Mouse (Mus musculus) forebrain, embryonic 15.5 days (tissue): ENCODE results near the gene Csnk2b. TPM values are rescaled to one million over a fixed set of nuclear protein-coding genes. Genes with fewer than 3 reads are reported as not detected.
A peak's percentile ranks its signal among the peaks of the same experiment; 100 is the strongest.

Experiments used
- ATAC-seq: fragments of 200-750 bp; cut with Nextera tagmentation; replicated peaks from 2 replicates; pipeline ENCODE4 v1.8.0; 2017; ENCODE audit warnings: mild to moderate bottlenecking, moderate TSS enrichment, moderate library complexity
- H3K27ac ChIP-seq: fragments of 300-500 bp; sonication (generic); replicated peaks from 2 replicates; pipeline ENCODE4 v1.5.1; 2015; ENCODE audit warnings: mild to moderate bottlenecking, inconsistent platforms
- H3K27me3 ChIP-seq: fragments of 300-500 bp; sonication (generic); 2 replicates; pipeline ENCODE4 v1.6.1; 2015; ENCODE audit warnings: inconsistent platforms
- H3K36me3 ChIP-seq: fragments of 300-500 bp; sonication (generic); 2 replicates; pipeline ENCODE4 v1.6.1; 2015; ENCODE audit warnings: mild to moderate bottlenecking, inconsistent platforms
- H3K4me1 ChIP-seq: fragments of 300-500 bp; sonication (generic); 2 replicates; pipeline ENCODE4 v1.6.1; 2015; ENCODE audit warnings: inconsistent platforms
- H3K4me2 ChIP-seq: fragments of 300-500 bp; sonication (generic); replicated peaks from 2 replicates; pipeline ENCODE4 v1.6.1; 2015; ENCODE audit warnings: mild to moderate bottlenecking, inconsistent platforms
- H3K4me3 ChIP-seq: fragments of 300-500 bp; sonication (generic); 2 replicates; pipeline ENCODE4 v1.5.1; 2015; ENCODE audit warnings: mild to moderate bottlenecking, inconsistent platforms
- H3K9ac ChIP-seq: fragments of 300-500 bp; sonication (generic); replicated peaks from 2 replicates; pipeline ENCODE4 v1.6.1; 2015; ENCODE audit warnings: mild to moderate bottlenecking, inconsistent platforms
- H3K9me3 ChIP-seq: fragments of 300-500 bp; sonication (generic); 2 replicates; pipeline ENCODE4 v1.6.1; 2016; ENCODE audit warnings: inconsistent platforms
- WGBS: fragments of 180-500 bp; shearing (Covaris S2); methylation state at CpG from one replicate; pipeline ENCODE4 v1.1.7; 2015; ENCODE audit warnings: mixed read lengths; 5-methylcytosine and 5-hydroxymethylcytosine counted together
- polyA plus RNA-seq: library from polyadenylated mRNA; unstranded; fragments of >200 nt; fragmentation: Nextera tagmentation; extraction: Ambion mirVana; gene quantifications from 2 replicates; pipeline ENCODE4 v1.2.1, GENCODE M21; 2015

Gene Csnk2b
- polyA plus RNA-seq, 1 experiment from 2014 or later: 309 TPM

DNA sequence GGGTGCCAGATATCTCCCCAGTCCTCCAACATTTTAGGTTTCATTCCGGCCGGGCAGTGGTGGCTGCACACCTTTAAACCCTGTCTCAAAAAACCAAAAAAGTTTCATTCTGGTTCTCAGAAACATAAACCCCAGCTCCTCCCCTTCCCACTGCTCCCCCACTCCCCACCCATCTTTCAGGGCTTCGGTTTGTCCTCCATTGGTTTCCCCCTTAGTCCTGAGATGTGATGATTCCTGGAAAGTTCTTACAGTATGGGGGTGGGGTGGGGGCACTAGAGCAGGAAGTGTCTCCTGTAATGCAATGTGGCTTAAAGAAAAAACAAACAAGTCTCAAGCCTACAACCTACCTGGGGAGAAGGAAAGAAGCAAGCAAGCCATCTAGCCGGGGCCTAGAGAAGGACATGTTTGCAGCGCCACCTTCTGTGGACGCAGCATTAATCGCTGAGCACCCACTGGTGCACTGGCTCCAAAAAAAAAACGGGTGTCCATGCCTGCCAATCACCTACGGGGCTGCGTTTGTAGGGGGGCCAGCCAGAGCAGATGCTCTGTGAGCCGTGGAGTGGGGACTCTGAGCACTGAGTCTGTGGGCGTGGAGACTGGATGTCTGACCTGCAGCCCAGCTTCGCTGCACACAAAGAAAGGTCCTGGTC is 16.0 kb downstream of the Csnk2b start:
- H3K9ac ChIP-seq: no peak overlapping the region; the same call in 1 of the 2 replicates
- H3K9me3 ChIP-seq: no peaks in the 10 kb centered on the region
- H3K27ac ChIP-seq: no peak overlapping the region; the same call in 1 of the 2 replicates
- peaks cover 6% of the 10 kb centered on the region for H3K4me1 ChIP-seq
- no peaks in the 10 kb centered on the region for H3K27me3 ChIP-seq
- 21% methylated on average over 13 of the region's 13 CpGs for WGBS
- peak; percentile 51 for ATAC-seq
- H3K36me3 ChIP-seq: peaks cover 27% of the 10 kb centered on the region
- H3K4me2 ChIP-seq: peak overlapping the region; percentile 31
- no peak overlapping the region for H3K4me3 ChIP-seq

DNA sequence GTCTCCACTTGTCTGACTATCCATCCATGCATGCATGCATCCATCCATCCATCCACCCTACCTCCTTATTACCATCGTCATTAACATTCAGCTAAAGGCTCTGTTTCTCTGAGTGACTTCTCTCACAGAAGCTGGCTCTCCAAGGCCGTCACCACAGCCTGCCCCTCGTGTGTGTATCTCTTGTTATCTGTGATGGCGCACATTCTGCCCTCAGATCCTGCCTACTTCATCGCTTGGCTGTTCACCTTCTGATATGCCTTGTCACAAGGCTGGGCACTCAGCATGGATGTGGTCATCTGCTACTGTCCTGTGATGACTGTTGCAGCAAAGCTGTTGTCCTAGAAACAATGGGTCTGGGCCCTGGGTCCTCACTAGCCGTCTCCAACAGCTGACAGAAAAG is 17.1 kb downstream of the Csnk2b start:
- no peak overlapping the region for H3K4me3 ChIP-seq
- no peaks in the 10 kb centered on the region for H3K27me3 ChIP-seq
- no peak overlapping the region for H3K9ac ChIP-seq
- no peak overlapping the region for H3K4me2 ChIP-seq
- no peak overlapping the region for H3K27ac ChIP-seq
- H3K36me3 ChIP-seq: peaks cover 38% of the 10 kb centered on the region
- H3K9me3 ChIP-seq: no peaks in the 10 kb centered on the region
- WGBS: 70% methylated on average over 6 of the region's 6 CpGs
- ATAC-seq: no peak
- H3K4me1 ChIP-seq: peaks cover 6% of the 10 kb centered on the region

DNA sequence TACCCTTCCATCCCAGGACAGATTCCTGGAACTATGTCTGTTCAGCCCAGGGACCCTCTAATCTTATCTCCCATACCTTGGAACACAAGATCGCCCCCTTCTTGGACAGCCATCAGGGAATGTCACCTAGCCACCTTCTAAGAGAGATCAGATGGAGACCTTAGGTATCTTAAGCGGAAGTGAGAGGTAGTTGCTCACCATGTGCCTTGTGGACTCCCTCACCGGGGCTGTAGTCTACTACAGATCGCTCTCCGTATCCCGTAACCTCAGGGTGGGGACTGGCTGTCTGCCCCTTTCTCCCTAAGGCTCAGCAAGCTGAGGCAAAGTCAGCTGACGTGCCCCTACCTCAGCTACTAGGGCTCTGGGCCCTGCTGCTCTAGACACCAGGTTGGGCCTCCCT is 17.8 kb downstream of the Csnk2b start:
- H3K9ac ChIP-seq: no peak overlapping the region
- H3K4me3 ChIP-seq: no peak overlapping the region
- no peak for ATAC-seq
- H3K36me3 ChIP-seq: peaks cover 45% of the 10 kb centered on the region
- no peak overlapping the region for H3K27ac ChIP-seq
- H3K9me3 ChIP-seq: no peaks in the 10 kb centered on the region
- 96% methylated on average over 7 of the region's 7 CpGs for WGBS
- H3K4me2 ChIP-seq: no peak overlapping the region
- peaks cover 6% of the 10 kb centered on the region for H3K4me1 ChIP-seq
- H3K27me3 ChIP-seq: no peaks in the 10 kb centered on the region

DNA sequence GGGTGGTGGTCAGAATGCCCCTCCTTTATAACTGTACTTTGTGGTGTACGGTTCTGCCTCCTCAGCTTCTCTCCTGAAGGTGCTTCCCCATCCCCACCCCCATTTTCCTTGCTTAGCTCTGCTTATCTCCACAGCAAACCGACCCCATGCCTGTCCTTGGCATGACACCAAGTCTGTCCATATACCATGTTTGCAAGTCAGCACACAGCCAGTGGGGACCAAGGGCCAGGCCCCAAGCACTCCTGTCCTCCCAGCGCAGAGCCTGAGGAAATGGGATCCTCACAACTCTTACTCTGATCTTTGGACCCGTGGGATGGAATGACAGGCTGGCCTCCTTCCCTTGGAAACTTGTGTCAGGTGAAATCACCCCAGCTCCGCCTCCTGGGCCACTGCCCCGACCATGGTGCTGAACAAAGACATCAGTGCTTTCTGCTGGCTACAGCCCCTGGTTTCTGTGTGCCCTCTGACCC is 18.6 kb downstream of the Csnk2b start:
- Histone ChIP-seq H3K27ac (no peak overlapping the region), H3K36me3 (peaks cover 51% of the 10 kb centered on the region), H3K4me1 (peaks cover 6% of the 10 kb centered on the region), H3K4me2 (no peak overlapping the region), H3K27me3 (no peaks in the 10 kb centered on the region), H3K4me3 (no peak overlapping the region), H3K9ac (no peak overlapping the region), H3K9me3 (no peaks in the 10 kb centered on the region)
- 75% methylated on average over 6 of the region's 6 CpGs for WGBS
- ATAC-seq: no peak

DNA sequence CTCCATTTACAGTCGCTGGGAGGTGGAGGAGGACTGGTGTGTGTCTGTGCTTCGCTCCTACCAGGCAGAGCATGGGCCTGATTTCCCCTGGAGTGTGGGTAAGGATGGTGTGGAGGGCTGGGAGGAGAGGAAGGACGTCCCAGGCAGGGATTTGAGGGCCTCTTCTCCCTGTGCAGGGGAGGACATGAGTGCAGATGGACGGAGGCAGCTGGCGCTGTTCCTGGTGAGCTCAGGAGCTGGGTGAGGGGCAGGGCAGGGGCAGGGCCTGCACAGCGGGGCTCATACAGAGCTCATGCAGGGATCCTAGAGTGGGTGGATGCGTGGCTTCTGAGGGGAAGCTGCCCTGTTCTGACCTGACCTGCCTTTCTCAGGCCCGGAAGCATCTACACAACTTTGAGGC is 19.6 kb downstream of the Csnk2b start:
- Histone ChIP-seq H3K36me3 (peaks cover 59% of the 10 kb centered on the region), H3K27me3 (no peaks in the 10 kb centered on the region), H3K9ac (no peak overlapping the region), H3K27ac (no peak overlapping the region), H3K4me1 (peaks cover 6% of the 10 kb centered on the region), H3K9me3 (no peaks in the 10 kb centered on the region), H3K4me2 (no peak overlapping the region), H3K4me3 (no peak overlapping the region)
- no peak for ATAC-seq
- WGBS: 76% methylated on average over 7 of the region's 8 CpGs

DNA sequence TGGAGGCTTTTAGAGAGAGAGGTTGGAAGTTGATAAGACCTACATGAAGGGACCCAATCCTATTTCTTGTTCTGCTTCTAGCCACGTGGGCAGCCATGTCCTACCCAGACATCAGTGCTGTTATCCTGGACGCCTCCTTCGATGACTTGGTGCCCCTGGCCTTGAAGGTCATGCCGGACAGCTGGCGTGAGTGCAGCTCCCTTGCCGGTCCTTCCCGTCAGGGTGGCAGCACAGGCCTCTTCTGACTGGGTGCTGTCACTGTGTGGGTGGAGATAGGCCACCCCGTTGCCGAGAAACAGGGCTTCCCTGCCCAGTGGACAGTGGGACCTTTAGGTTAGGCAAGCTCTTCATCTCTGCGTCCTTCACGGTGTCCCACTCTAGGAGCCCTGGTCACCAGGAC is 20.7 kb downstream of the Csnk2b start:
- Histone ChIP-seq H3K4me3 (no peak overlapping the region), H3K4me1 (peaks cover 4% of the 10 kb centered on the region), H3K4me2 (no peak overlapping the region), H3K9ac (no peak overlapping the region), H3K27ac (no peak overlapping the region), H3K36me3 (peaks cover 71% of the 10 kb centered on the region), H3K9me3 (no peaks in the 10 kb centered on the region), H3K27me3 (no peaks in the 10 kb centered on the region)
- ATAC-seq: no peak
- WGBS: 93% methylated on average over 11 of the region's 11 CpGs

DNA sequence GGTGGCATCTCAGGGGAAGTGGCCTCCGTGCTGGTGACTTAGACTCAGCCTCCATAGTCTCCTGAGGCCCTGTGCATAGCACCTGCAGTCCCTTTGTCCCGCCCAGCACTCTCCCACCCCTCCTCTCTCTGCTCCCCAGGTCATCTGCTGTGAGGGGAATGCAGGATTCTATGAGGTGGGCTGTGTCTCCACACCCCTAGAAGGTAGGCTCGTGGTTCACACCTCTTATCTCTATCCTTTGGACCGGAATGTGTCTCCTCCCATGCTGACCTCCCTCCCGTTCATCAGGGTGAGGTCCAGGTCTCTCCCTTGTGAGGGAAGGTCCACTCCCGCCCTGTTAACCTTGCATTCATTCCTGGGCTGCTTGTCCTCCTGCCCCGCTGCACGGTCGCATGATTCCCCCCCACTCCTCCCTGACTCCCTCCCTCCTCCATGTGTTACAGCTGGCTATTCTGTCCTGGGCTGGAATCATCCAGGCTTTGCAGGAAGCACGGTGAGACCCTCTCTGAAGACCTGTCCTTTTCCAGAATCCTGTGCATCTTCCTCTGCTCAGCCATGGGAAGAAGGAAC is 21.6 kb downstream of the Csnk2b start:
- no peak overlapping the region for H3K9ac ChIP-seq
- 75% methylated on average over 10 of the region's 10 CpGs for WGBS

DNA sequence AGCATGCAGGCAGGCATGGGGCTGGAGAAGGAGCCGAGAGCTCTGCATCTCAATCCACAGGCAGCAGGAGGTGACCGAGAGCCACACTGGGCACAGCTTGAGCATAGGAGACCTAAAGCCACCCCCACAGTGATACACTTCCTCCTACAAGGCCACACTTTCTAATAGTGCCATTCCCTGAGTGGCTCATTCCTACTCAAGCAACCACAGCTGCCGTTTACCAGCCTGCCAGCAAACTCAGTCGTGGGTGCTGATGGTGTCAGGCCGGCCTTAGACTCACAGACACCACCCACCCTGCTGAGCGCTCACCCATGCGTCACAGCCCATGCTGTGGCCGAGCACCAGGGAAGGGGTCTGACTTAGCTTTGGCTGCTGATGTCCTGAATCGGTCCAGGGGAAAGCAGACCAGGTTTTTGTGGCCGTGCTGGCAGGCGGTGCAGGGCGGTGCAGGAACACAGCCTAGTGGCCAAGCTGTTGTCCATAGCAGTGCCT is 24.6 kb downstream of the Csnk2b start:
- WGBS: 79% methylated on average over 12 of the region's 12 CpGs
- no peaks in the 10 kb centered on the region for H3K27me3 ChIP-seq

More for the DNA sequence above, 21.6 kb downstream of the Csnk2b start:
- no peaks in the 10 kb centered on the region for H3K4me1 ChIP-seq
- H3K4me2 ChIP-seq: no peak overlapping the region
- H3K9me3 ChIP-seq: no peaks in the 10 kb centered on the region
- H3K36me3 ChIP-seq: peaks cover 78% of the 10 kb centered on the region
- H3K27ac ChIP-seq: no peak overlapping the region
- no peak for ATAC-seq
- no peak overlapping the region for H3K4me3 ChIP-seq
- no peaks in the 10 kb centered on the region for H3K27me3 ChIP-seq

DNA sequence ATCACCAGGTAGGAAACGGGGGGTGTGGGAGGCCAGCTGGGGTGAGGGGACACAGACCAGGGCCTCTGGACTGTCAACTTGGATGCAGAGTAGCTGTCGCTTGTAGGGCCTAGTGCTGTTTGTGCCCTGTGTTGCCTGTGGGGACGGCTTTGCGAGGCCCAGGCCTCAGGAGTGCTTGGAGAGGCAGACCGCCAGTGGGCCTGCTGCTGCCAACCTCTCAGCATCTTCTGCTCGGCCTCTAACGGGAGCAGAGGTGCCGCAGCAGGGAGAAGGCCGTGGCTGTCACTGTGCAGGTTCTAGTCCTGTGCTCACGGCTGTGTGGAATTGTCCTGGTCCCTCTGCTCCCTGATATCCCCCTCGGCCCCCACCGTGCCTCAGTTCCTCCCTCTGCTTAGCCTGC is 25.3 kb downstream of the Csnk2b start:
- Histone ChIP-seq H3K4me1 (no peaks in the 10 kb centered on the region; the same call in 1 of the 2 replicates), H3K4me3 (no peak overlapping the region), H3K9me3 (no peaks in the 10 kb centered on the region), H3K4me2 (no peak overlapping the region), H3K9ac (no peak overlapping the region), H3K27me3 (no peaks in the 10 kb centered on the region), H3K36me3 (peaks cover 88% of the 10 kb centered on the region), H3K27ac (no peak overlapping the region)
- 83% methylated on average over 12 of the region's 12 CpGs for WGBS
- no peak for ATAC-seq

More for the DNA sequence above, 24.6 kb downstream of the Csnk2b start:
- Histone ChIP-seq H3K4me2 (no peak overlapping the region), H3K9ac (no peak overlapping the region), H3K36me3 (peaks cover 91% of the 10 kb centered on the region), H3K9me3 (no peaks in the 10 kb centered on the region), H3K4me3 (no peak overlapping the region), H3K4me1 (no peaks in the 10 kb centered on the region; the same call in 1 of the 2 replicates), H3K27ac (no peak overlapping the region)
- no peak for ATAC-seq

DNA sequence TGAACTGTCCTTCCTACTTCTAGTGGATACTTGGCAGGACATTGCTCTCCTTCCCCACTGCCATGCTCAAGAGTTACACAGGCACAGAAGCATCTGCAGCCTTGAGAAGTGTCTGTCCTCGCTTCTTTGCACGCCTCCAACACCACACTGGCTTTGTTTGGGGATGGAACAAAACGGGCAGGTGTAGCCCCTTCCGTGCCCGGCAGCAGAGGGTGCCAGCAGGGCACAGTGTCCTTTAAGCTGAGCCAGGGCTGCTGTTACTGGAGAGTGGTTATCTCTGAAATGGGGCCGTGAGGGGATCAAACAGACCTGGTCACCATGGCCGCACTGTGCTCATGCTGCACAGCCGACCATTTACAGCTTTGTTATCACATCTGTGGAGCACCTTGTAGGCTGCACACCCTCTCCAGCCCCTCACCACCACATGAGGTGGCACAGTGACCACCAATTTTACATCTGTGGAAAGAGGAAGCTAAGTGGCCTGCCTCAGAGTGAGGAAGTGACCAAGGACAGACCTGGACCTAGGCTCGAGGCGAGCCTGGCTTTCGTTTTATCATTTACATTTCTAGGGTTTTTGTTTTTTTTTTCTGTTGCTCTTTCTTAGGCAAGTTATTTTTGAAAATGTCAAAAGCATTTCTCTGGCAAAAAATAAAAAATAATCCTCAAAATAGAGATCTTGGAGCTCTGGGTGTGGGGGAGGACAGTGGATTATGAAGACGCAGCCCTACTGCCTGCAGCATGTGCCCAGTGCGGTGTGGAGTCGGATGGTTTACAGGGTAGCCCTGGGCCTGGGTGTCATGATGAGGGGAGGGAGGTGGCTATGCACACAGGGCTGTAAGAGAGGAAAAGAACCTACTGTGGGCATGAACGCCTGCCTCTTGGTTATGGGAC is 27.1 kb downstream of the Csnk2b start:
- no peaks in the 10 kb centered on the region for H3K27me3 ChIP-seq
- H3K9me3 ChIP-seq: no peaks in the 10 kb centered on the region
- H3K36me3 ChIP-seq: peaks cover 71% of the 10 kb centered on the region
- no peak for ATAC-seq
- no peak overlapping the region for H3K4me3 ChIP-seq
- H3K27ac ChIP-seq: no peak overlapping the region
- peaks cover 17% of the 10 kb centered on the region for H3K4me1 ChIP-seq
- no peak overlapping the region for H3K4me2 ChIP-seq
- H3K9ac ChIP-seq: no peak overlapping the region
- 89% methylated on average over 15 of the region's 15 CpGs for WGBS

DNA sequence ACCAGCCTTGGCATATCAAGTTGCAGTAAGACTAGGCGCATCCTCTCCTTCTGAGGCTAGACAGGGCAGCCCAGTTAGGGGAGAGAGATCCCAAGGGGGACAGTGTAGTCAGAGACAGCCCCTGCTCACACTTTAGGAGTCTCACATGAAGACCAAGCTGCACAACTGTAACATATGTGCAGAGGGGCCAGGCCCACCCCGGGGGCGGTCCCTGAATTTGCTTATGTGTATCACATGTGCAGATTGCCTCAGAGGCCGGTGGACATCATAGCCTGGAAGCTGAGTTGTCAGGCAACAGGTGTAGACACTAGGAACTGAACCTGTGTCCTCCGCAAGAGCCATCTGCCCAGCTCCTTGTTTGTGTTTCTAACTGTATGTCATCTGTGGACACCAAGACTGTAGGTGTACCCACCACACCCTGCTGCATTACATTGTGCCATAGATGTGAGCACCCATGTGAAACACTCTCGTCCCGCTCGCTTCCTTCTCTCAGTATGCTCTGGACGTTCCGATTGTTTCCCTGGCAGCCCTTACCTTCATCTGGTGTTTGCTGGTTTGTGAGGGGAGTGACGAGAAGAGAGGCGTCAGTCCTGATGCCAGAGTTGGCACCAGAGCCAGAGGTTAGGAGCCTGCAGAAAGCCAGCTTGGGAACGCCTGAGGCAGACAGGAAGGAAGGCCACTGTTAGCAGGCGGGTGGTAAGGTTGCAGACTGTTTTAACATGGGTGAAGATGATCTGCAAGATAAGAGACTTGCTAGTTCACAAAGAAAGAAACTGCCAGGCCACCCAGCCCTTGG is 29.3 kb downstream of the Csnk2b start:
- Histone ChIP-seq H3K4me2 (no peak overlapping the region), H3K27ac (no peak overlapping the region), H3K9ac (no peak overlapping the region), H3K9me3 (no peaks in the 10 kb centered on the region), H3K36me3 (peaks cover 53% of the 10 kb centered on the region), H3K4me3 (no peak overlapping the region), H3K27me3 (no peaks in the 10 kb centered on the region), H3K4me1 (peaks cover 19% of the 10 kb centered on the region)
- ATAC-seq: no peak
- 88% methylated on average over 14 of the region's 14 CpGs for WGBS
